Mouse (Mus musculus): ENCODE measurements around the gene 2210016L21Rik. TPM values are rescaled to one million over a fixed set of nuclear protein-coding genes. Genes with fewer than 3 reads are reported as not detected.

2210016L21Rik gene
- 45.2 and 57.7 TPM in 2 replicates for polyA plus RNA-seq (2014; fragmentation: Nextera tagmentation; extraction: Ambion mirVana)

DNA sequence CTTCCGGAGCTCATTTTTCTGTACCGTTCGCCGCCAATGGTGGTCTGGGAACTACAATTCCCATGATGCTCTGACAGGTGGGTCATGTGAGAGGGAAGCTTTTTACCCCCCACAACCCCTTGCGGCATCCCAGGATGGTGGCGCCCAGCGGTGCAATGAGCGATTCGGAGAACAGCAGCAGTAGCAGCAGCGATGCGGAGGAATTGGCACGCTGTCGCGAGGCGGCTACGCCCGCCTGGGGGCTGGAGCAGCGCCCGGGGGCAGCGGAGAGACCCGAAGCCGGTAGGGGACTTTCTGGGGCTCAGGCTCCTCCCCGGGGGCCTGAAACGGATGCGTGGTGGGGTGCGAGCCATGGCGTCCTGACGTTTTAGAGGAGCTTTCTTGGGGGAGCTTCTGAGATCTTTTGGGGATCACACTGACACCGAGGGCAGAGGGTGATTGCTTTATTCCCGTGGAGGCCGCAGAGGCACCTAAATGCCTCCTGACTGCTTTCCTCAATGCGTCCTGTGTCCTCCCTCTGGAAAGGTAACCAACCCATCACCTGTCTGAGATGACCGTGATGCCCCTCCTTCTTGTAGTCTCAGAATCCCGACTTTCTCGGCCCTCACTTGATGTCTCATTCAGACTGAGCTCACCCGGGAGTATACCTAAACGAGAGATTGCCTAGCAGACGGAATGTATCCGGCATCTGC, at the start of gene 2210016L21Rik:
2210016L21Rik (plus strand) TSS at position 85 of the 692 bp plus-strand sequence.
- Histone ChIP-seq H3K27me3 (replicated peaks; ENCODE audit: control insufficient read depth, insufficient read depth, low read length) (no peaks in the 10 kb centered on the region), H3K4me1 (replicated peaks; ENCODE audit: control insufficient read depth, insufficient read depth, low read length) (peaks cover 4% of the 10 kb centered on the region; the same call in 1 of the 2 replicates), H3K9ac (ENCODE audit: low read length) (peak within 1 kb of the TSS; percentile 83), H3K4me2 (ENCODE audit: low read length) (peak within 1 kb of the TSS; percentile 86), H3K9me3 (ENCODE audit: control insufficient read depth, low read length) (0 out of 2 replicates have a peak, but pooled peaks cover 2% of the 10 kb centered on the region), H3K27ac (ENCODE audit: low read depth) (peak within 1 kb of the TSS; percentile 84), H3K36me3 (ENCODE audit: control insufficient read depth, insufficient read depth, low read length) (peaks cover 18% of the 10 kb centered on the region), H3K4me3 (ENCODE audit: low read depth, low read length) (peak within 1 kb of the TSS; percentile 92)
- DNase-seq (ENCODE audit: low spot score) (peak; percentile 89), ATAC-seq (replicated peaks; ENCODE audit: low FRiP score, low TSS enrichment, low read depth) (peak; percentile 91)
- 1% methylated on average over 39 of the region's 39 CpGs for WGBS

DNA sequence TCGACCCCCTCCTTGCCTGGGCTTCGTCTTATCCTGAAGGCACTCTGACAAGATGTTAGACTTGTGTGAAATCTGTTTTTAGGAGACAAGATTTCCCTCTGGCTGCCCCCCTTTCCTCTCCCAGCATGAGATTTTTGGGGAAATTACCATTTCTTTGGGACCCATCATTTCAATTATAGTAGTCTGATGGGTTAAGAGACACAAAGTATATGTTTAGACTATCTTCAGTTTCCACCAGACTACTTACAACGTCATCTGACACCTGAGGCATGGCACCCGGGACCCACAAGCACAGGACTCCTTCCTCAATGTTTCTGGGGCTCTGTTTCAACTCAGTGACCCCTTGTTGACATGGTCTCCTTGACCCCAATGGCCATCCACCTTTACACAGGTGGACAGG, 46.4 kb upstream of the 2210016L21Rik start:
- H3K36me3 ChIP-seq (ENCODE audit: control insufficient read depth, insufficient read depth, low read length), result no peaks in the 10 kb centered on the region
- WGBS, result 76% methylated on average over 4 of the region's 4 CpGs
- H3K27ac ChIP-seq (ENCODE audit: low read depth), result no peak overlapping the region
- no peak overlapping the region for H3K4me3 ChIP-seq (ENCODE audit: low read depth, low read length)
- H3K9ac ChIP-seq (ENCODE audit: low read length), result no peak overlapping the region
- no peaks in the 10 kb centered on the region for H3K4me1 ChIP-seq (replicated peaks; ENCODE audit: control insufficient read depth, insufficient read depth, low read length)
- ATAC-seq (replicated peaks; ENCODE audit: low FRiP score, low TSS enrichment, low read depth) (no peak), DNase-seq (ENCODE audit: low spot score) (no peak)
- H3K9me3 ChIP-seq (ENCODE audit: control insufficient read depth, low read length), result no peaks in the 10 kb centered on the region
- H3K27me3 ChIP-seq (replicated peaks; ENCODE audit: control insufficient read depth, insufficient read depth, low read length), result no peaks in the 10 kb centered on the region
- no peak overlapping the region for H3K4me2 ChIP-seq (ENCODE audit: low read length)

DNA sequence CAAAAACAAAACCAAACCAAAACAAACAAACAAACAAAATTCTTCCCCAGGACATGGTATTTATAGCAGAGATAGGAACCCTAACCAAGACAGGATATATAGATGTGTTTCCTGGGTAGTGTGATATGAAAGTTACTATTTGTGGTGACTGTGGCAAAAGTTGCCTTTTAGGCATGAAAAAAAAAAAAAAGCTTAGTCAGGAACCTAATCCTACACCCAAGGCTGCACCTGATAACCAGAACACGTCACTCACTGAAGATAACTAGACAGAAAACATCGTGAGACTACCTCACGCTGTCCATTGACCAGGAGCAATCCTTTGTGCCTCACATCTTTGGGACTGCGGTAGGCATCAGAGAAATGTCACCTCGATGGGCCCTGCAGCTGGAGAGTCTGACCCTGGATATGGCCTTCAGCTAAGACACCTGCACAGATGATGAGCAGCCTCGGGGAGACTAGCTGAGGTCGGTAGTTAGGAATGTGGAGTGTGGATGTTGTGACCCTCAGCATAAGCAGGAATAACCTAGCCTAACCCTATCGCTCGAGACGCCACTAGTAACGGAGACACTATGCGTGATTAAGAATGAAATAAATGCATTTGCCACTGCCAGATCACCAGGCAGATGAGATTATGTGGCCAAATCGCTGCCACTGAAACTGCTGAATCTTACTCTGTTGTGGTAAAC, 45.1 kb upstream of the 2210016L21Rik start, which contains the start of gene Oasl2:
Oasl2 (plus strand) TSS at position 249 of the 686 bp plus-strand sequence.
- Histone ChIP-seq H3K9ac (ENCODE audit: low read length) (no peak within 1 kb of the TSS), H3K27ac (ENCODE audit: low read depth) (no peak within 1 kb of the TSS; the same call in 1 of the 2 replicates), H3K4me3 (ENCODE audit: low read depth, low read length) (peak within 1 kb of the TSS; percentile 12), H3K36me3 (ENCODE audit: control insufficient read depth, insufficient read depth, low read length) (no peaks in the 10 kb centered on the region), H3K27me3 (replicated peaks; ENCODE audit: control insufficient read depth, insufficient read depth, low read length) (no peaks in the 10 kb centered on the region), H3K9me3 (ENCODE audit: control insufficient read depth, low read length) (no peaks in the 10 kb centered on the region), H3K4me1 (replicated peaks; ENCODE audit: control insufficient read depth, insufficient read depth, low read length) (no peaks in the 10 kb centered on the region), H3K4me2 (ENCODE audit: low read length) (peak within 1 kb of the TSS; percentile 32)
- DNase-seq (ENCODE audit: low spot score) (peak; percentile 62), ATAC-seq (replicated peaks; ENCODE audit: low FRiP score, low TSS enrichment, low read depth) (no peak)
- 64% methylated on average over 13 of the region's 13 CpGs for WGBS

DNA sequence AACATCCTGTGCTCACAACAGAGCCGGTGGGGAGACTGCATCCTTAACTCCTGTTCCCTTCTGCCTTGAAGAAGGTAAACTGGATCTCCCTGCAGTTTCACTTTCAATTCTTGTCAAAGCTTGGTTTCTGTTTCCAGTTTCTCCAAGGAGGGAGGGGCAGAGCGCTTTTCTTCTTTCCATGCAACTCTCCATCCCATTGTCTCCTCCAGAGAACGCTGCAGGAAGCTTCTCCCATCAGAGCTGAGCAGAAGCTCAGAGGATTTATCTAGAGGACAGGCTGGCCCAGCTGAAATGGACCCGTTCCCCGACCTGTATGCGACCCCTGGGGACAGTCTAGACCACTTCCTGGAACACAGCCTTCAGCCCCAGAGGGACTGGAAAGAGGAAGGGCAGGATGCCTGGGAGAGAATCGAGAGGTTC, 44.6 kb upstream of the 2210016L21Rik start:
- 11% methylated on average over 7 of the region's 7 CpGs for WGBS
- H3K4me2 ChIP-seq (ENCODE audit: low read length), result peak overlapping the region; percentile 32
- DNase-seq (ENCODE audit: low spot score) (peak; percentile 64), ATAC-seq (replicated peaks; ENCODE audit: low FRiP score, low TSS enrichment, low read depth) (no peak)
- H3K36me3 ChIP-seq (ENCODE audit: control insufficient read depth, insufficient read depth, low read length), result no peaks in the 10 kb centered on the region
- no peaks in the 10 kb centered on the region for H3K4me1 ChIP-seq (replicated peaks; ENCODE audit: control insufficient read depth, insufficient read depth, low read length)
- H3K9me3 ChIP-seq (ENCODE audit: control insufficient read depth, low read length), result no peaks in the 10 kb centered on the region
- H3K27ac ChIP-seq (ENCODE audit: low read depth), result no peak overlapping the region; the same call in 1 of the 2 replicates
- H3K9ac ChIP-seq (ENCODE audit: low read length), result no peak overlapping the region
- H3K27me3 ChIP-seq (replicated peaks; ENCODE audit: control insufficient read depth, insufficient read depth, low read length), result no peaks in the 10 kb centered on the region
- peak overlapping the region; percentile 12 for H3K4me3 ChIP-seq (ENCODE audit: low read depth, low read length)

DNA sequence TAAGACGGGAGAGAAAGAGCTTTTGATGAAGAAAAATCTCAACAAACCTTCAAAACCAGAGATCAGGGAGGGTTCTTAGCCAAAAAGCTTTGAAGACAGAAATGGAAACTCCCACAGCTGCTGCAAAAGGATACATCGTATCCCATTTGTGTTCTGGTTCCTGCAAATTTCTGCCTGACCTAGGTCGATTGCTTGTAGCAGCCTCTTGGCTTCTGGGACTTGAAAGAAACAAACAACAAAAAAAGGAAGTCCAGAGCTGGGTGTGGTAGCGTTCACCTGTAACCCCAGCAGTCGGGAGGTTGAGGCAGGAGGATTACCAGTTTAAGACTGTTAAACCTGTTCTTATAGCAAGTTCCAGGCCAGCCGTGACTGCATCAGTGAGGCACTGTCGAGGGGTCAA, 43.1 kb upstream of the 2210016L21Rik start:
- no peak overlapping the region for H3K27ac ChIP-seq (ENCODE audit: low read depth)
- ATAC-seq (replicated peaks; ENCODE audit: low FRiP score, low TSS enrichment, low read depth) (no peak), DNase-seq (ENCODE audit: low spot score) (no peak)
- no peaks in the 10 kb centered on the region for H3K36me3 ChIP-seq (ENCODE audit: control insufficient read depth, insufficient read depth, low read length)
- WGBS, result 72% methylated on average over 7 of the region's 7 CpGs
- H3K4me2 ChIP-seq (ENCODE audit: low read length), result no peak overlapping the region
- no peaks in the 10 kb centered on the region for H3K4me1 ChIP-seq (replicated peaks; ENCODE audit: control insufficient read depth, insufficient read depth, low read length)
- no peaks in the 10 kb centered on the region for H3K27me3 ChIP-seq (replicated peaks; ENCODE audit: control insufficient read depth, insufficient read depth, low read length)
- H3K9ac ChIP-seq (ENCODE audit: low read length), result no peak overlapping the region
- H3K9me3 ChIP-seq (ENCODE audit: control insufficient read depth, low read length), result no peaks in the 10 kb centered on the region
- H3K4me3 ChIP-seq (ENCODE audit: low read depth, low read length), result no peak overlapping the region

DNA sequence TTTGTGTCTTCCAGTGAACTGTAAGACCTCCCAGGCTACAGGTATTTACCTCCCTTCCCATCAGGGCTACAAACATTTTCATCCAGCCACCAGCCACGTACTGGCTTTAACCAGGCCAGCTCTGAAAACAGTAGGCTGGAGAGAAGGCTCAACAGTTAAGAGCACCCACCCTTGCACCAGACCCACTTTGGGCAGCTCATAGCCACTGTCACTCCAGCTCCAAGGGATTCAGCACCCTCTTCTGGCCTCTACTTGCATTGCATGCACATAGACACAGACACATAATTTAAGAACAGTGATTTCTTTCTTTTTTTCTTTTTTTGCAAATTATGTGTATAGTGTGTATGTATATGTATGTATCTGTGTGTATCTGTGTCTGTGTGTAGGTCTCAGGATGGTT, 39.5 kb upstream of the 2210016L21Rik start:
- H3K36me3 ChIP-seq (ENCODE audit: control insufficient read depth, insufficient read depth, low read length), result no peaks in the 10 kb centered on the region
- no peak overlapping the region for H3K9ac ChIP-seq (ENCODE audit: low read length)
- no peak overlapping the region for H3K27ac ChIP-seq (ENCODE audit: low read depth)
- H3K9me3 ChIP-seq (ENCODE audit: control insufficient read depth, low read length), result 0 out of 2 replicates have a peak, but pooled peaks cover 5% of the 10 kb centered on the region
- 62% methylated on average over 1 of the region's 1 CpGs for WGBS
- no peak overlapping the region for H3K4me2 ChIP-seq (ENCODE audit: low read length)
- no peaks in the 10 kb centered on the region for H3K4me1 ChIP-seq (replicated peaks; ENCODE audit: control insufficient read depth, insufficient read depth, low read length)
- DNase-seq (ENCODE audit: low spot score) (peak; percentile 71), ATAC-seq (replicated peaks; ENCODE audit: low FRiP score, low TSS enrichment, low read depth) (no peak)
- no peak overlapping the region for H3K4me3 ChIP-seq (ENCODE audit: low read depth, low read length)
- H3K27me3 ChIP-seq (replicated peaks; ENCODE audit: control insufficient read depth, insufficient read depth, low read length), result no peaks in the 10 kb centered on the region

DNA sequence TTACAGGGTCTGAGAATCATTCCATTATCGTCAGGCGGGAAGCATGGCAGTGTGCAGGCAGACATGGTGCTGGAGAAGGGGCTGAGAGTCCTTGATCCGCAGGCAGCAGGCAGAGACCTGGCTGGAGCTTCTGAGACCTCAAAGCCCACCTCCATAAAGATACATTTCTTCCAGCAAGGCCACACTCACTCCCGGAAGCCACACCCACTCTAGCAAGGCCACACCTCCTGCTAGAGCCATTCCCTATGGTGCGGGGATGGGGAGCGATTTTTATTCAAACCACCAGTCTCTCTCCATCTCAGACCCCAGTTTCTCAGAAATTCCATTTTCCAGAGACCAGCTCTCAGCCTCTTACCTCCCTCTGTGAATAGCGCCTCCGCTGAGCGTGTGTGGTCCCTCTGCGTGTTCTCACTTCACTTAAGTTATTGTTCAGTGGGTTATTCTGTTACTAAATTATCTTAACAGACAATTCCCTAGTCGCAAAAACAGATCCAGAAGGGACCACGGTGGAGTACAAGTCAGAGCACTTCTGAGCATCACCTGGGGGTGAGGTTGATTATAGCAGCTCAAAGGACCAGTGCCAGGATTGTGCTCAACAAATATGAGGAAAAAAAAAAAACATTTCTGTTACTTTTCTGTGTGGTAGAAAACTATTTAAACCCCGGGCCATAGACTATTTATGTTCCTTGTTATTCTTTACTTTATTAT, 33.2 kb upstream of the 2210016L21Rik start:
- 41% methylated on average over 13 of the region's 13 CpGs for WGBS
- H3K27me3 ChIP-seq (replicated peaks; ENCODE audit: control insufficient read depth, insufficient read depth, low read length), result no peaks in the 10 kb centered on the region
- H3K27ac ChIP-seq (ENCODE audit: low read depth), result no peak overlapping the region

DNA sequence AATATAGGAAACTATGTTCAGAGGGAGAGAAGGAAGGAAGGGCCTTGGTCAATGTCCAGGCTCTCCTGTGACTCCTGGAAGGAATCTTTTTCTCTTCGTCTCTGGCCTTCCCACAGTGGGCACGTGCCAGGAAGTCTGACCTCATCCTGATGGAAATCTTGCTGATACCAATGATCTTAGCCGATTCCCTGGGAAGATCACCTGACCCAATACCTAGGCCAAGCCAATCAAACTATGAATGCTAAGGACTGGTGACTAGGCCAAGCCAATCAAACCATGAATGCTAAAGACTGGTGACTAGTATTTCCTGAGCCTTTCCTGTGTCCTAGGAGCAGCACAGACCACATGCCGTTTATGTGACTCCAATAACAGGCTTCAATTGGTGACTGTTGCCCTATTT, 28.3 kb upstream of the 2210016L21Rik start:
- H3K4me3 ChIP-seq (ENCODE audit: low read depth, low read length), result no peak overlapping the region
- H3K4me2 ChIP-seq (ENCODE audit: low read length), result no peak overlapping the region
- no peaks in the 10 kb centered on the region for H3K36me3 ChIP-seq (ENCODE audit: control insufficient read depth, insufficient read depth, low read length)
- WGBS, result 82% methylated on average over 4 of the region's 4 CpGs
- DNase-seq (ENCODE audit: low spot score) (no peak), ATAC-seq (replicated peaks; ENCODE audit: low FRiP score, low TSS enrichment, low read depth) (no peak)
- H3K27ac ChIP-seq (ENCODE audit: low read depth), result no peak overlapping the region
- no peaks in the 10 kb centered on the region for H3K9me3 ChIP-seq (ENCODE audit: control insufficient read depth, low read length)
- H3K4me1 ChIP-seq (replicated peaks; ENCODE audit: control insufficient read depth, insufficient read depth, low read length), result no peaks in the 10 kb centered on the region
- no peaks in the 10 kb centered on the region for H3K27me3 ChIP-seq (replicated peaks; ENCODE audit: control insufficient read depth, insufficient read depth, low read length)
- H3K9ac ChIP-seq (ENCODE audit: low read length), result no peak overlapping the region

More for the DNA sequence above, 33.2 kb upstream of the 2210016L21Rik start:
- Histone ChIP-seq H3K4me1 (replicated peaks; ENCODE audit: control insufficient read depth, insufficient read depth, low read length) (no peaks in the 10 kb centered on the region), H3K36me3 (ENCODE audit: control insufficient read depth, insufficient read depth, low read length) (no peaks in the 10 kb centered on the region), H3K9me3 (ENCODE audit: control insufficient read depth, low read length) (0 out of 2 replicates have a peak, but pooled peaks cover 5% of the 10 kb centered on the region), H3K4me2 (ENCODE audit: low read length) (no peak overlapping the region), H3K9ac (ENCODE audit: low read length) (no peak overlapping the region), H3K4me3 (ENCODE audit: low read depth, low read length) (no peak overlapping the region)
- ATAC-seq (replicated peaks; ENCODE audit: low FRiP score, low TSS enrichment, low read depth) (no peak), DNase-seq (ENCODE audit: low spot score) (no peak)
